Mouse (Mus musculus) left cerebral cortex, adult 8-10 months (tissue): Measurements from ENCODE around the gene Ascc1. TPM values are rescaled to one million over a fixed set of nuclear protein-coding genes. Genes with fewer than 3 reads are reported as not detected.

Source experiments
- DNase-seq, 2 experiments: peaks; one replicate each; pipeline ENCODE4 v3.0.0; 2022; ENCODE audit warnings: low spot score in 2 of 2
- total RNA-seq, 4 experiments: library from RNA; stranded (reverse); gene quantifications; 2 replicates each; pipeline ENCODE4 v1.2.4; 2022

The Ascc1 gene
- total RNA-seq = 10 to 100 TPM; 16.5 to 20.1 (median 17.6) TPM

GRCm38 (mm10) chr10:60002673-60003212 lies at the start of gene Ascc1, which contains the start of gene Anapc16:
TSS of gene Ascc1 (plus strand) at chr10:60002805.
TSS of gene Anapc16 (minus strand) at chr10:60003135.
- peak; percentile 94 to 97 for DNase-seq

- DNase-seq = no peak
These were observed 49.0 kb upstream of the Ascc1 start for GRCm38 (mm10) chr10:59953564-59954039.

GRCm38 (mm10) chr10:59956681-59957080 lies 45.9 kb upstream of the Ascc1 start:
- no peak for DNase-seq

DNA sequence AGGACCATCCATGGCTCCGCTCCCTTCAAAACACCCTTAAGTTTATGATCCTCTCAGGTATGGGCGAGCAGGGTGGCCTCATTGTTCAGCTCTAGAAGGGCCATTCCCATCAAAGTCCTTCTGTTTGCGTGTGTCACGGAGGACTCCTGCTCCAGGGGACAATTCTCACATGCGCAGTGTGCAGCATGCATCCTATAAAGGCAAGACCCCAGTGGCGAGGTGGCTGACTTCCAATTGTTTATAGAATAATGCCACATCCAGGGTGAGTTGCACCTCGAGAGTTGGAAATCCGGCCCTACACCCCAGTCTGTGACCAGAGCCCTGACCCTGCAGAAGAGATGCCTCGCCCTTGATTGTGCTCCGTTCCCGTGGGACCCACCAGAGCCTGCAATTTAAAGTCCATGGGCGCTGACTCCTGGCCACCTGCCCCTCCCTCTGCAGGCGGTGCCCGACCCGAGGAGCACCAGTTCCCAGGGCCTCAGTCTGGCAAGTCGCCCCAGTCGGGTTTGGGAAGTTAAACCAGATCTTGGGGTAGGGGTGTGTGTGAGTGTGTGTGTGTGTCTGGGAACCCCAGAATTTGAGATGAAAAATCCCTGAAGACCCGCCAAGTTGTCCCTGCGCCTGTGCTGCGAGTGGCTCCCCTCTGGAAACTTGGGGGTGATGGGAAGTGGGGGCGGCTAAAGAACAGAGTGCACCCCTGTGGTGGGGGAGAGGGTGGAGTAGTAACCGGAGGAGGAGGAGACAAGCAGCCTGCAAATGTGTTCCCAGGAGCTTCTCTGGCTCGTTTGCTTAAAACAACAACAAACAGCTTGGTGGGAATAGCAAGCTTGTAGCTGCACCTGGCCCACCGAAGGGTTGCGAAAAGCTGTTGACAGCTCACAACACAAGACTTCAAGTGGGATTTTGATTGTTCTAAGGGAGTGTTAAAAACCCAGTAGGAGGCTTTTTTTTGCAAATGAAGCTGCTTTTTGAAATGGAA lies 45.1 kb upstream of the Ascc1 start:
- no peak for DNase-seq

- DNase-seq = no peak
These were observed 44.1 kb upstream of the Ascc1 start for GRCm38 (mm10) chr10:59958458-59958857.

GRCm38 (mm10) chr10:59959517-59959916 lies 43.1 kb upstream of the Ascc1 start:
- DNase-seq = no peak

DNA sequence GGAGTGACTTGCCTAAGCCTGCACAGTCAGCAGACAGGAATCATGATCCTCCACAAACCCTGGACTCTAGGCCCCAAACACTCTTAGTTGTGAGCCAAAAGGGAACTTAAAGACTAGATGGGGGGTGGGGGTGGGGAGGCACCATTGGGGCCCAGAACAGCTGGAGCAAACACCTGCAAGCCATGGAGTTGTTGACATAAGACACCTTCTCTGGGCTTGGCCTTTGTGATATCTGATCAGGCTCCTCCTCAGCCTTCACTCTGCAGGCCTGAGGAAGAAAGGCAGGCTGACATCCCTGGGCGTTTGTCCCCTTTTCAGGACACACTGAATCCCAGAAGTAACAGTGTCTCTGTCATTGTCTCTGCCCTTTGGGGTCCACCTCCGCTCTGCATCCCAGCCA lies 39.0 kb upstream of the Ascc1 start:
- no peak for DNase-seq

- DNase-seq = no peak
These were observed 37.9 kb upstream of the Ascc1 start for GRCm38 (mm10) chr10:59964504-59965361.

GRCm38 (mm10) chr10:59965362-59965695 lies 37.3 kb upstream of the Ascc1 start:
- no peak for DNase-seq

GRCm38 (mm10) chr10:59965788-59966187 lies 36.8 kb upstream of the Ascc1 start:
- DNase-seq = no peak

GRCm38 (mm10) chr10:59966743-59967142 lies 35.9 kb upstream of the Ascc1 start:
- DNase-seq = no peak

DNA sequence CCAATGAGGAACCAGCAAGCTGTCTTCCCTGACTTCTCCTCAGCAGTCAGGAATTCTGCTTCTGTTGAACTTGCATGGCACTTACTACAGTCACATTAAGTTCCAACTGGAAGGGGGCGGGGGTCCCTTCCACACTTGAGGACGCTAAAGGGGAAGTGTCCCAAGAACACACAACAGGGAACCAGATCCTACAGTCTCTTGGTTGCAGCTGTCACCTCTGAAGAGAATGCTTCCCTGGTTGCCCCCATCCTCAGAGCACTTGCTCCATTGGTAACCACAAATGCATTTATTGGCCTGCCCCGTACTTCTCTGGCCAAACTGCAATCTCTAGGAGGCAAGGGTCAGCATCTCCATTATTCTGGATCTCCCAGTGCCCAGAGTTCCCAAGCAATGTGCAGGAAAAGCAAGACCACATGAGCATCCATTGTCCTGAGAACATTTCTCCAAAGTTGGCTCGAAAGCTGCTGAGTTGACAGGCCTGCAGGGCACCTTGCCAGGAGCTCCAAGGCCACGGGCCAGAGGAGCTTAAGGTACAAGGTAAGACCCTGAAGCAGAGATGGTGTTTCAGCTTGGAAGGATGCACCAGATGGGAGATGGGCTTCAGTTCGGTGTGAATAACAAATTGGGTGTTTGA lies 35.2 kb upstream of the Ascc1 start:
- DNase-seq = no peak

DNA sequence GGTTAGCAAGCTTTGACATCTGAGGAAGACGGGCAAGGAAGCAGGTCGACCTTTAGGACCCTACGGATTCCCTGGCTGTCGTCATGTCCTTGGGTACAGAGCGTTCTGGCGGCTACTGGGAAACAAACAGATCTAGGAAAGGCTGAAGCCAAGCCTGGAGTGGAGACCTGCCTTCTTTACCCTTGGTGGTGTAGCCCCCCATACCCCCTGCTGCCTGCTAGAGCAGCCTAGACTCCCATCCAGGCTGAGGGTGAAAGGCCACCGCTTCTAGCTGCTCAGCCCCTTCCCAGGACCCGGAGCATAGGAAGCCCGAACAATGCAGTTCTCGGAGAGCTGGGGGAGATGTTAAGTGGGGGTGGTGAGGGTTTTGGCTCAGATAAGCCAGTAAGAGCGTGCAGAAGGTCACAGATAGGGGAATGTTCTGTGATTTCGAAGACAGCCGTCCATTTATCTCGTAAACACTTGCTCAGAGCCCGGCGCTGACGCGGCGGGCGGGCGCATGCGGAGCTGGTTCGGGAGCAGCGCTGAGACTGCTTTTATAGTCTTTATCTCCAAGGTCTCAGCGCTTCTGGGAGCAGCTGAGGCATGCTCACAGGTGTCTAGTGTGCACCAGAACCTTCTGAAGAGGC lies 32.7 kb upstream of the Ascc1 start:
- DNase-seq = no peak

DNA sequence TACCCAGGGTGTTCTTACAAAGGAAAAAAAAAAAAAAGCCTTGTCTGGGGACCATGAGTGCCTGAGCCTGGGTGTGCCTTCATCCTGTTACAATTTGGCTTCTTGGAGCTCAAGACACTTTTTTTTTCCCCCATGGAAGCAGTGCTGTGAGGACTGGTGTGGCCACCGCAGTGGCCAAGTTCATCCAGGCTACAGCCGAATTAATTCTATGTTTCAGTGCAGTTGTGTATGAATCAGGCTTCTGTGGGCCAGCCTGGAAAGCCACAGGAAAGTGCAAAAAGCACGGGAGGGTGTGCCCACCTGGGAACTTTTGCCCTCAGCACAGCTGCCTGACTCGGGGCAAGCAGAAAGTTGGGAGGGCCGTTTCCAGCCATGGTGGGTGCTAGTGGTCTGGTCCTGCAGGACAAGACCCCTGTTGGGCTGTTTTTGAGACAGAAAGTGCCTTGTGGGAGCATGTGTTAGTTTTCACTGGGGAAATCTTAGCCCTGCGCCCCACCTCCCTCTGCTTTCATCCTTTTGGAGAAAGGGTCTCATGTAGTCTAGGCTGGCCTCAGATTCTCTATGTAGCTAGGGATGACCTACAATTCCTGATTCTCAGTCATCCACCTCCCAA lies 32.0 kb upstream of the Ascc1 start:
- DNase-seq = no peak

- no peak for DNase-seq
These were observed 30.8 kb upstream of the Ascc1 start for GRCm38 (mm10) chr10:59971813-59972212.

DNA sequence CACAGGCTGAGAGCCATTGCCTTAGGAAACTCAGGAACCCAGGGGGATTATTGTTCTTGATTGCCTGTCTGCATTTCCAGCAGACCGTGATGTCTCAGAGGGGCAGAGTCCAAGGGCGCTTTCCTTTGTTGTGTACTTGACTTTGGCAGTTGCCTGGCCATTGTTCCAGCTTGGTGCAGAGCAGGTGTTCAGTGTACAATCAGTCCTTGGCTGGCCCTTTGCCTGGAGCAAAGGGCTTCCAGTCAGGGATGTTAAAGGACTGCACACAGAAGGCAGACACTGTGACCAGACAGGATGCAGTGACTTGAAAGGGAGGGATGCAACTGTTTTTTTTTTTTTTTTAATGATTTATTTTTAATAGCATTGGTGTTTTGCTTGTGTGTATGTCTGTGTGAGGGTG lies 30.1 kb upstream of the Ascc1 start:
- no peak for DNase-seq

DNA sequence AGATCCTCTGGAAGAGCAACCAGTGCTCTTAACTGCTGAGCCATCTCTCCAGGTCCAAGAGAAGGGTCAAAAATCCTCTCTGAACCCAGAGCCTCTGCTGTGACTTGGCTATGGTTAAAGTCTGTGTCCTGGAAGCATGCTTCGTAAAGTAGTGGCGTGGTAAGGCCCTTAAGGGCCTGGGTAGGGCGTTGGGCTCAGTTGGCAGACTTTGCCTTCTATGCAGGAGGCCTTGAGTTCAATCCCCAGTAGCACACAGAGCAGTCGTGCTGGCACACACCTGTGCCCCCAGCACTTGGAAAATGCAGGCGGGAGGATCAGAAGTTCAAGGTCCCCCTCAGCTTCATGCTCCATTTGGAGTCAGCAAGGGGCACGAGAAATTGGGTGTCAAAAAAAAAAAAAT lies 29.6 kb upstream of the Ascc1 start:
- DNase-seq = no peak

- no peak for DNase-seq
These were observed 29.2 kb upstream of the Ascc1 start for GRCm38 (mm10) chr10:59973400-59973799.

- no peak for DNase-seq
These were observed 28.4 kb upstream of the Ascc1 start for GRCm38 (mm10) chr10:59974191-59974664.

- DNase-seq = no peak
These were observed 27.8 kb upstream of the Ascc1 start for GRCm38 (mm10) chr10:59974786-59975185.
